Mouse (Mus musculus) stomach, embryonic 16.5 days (tissue): ENCODE measurements around the gene Mup3. TPM values are rescaled to one million over a fixed set of nuclear protein-coding genes. Genes with fewer than 3 reads are reported as not detected.
"Not testable (repeated sequence)": the region's sequence is repeated elsewhere in the genome, so short reads cannot be mapped to it uniquely, and the experiment has no call there.

ENCODE experiments used
- ATAC-seq: fragments of 200-750 bp; cut with Nextera tagmentation; 2 replicates; pipeline ENCODE4 v1.8.0; 2017; ENCODE audit warnings: moderate number of reproducible peaks, moderate TSS enrichment; ENCODE audit not compliant: insufficient read depth, low FRiP score
- H3K27ac ChIP-seq: fragments of 300-500 bp; sonication (generic); 2 replicates; pipeline ENCODE4 v1.5.1; 2014; ENCODE audit warnings: low read length
- H3K27me3 ChIP-seq: fragments of 300-500 bp; sonication (generic); 2 replicates; pipeline ENCODE4 v1.6.1; 2014; ENCODE audit warnings: low read length, control low read depth, mixed read lengths; ENCODE audit not compliant: control insufficient read depth, insufficient read depth
- H3K36me3 ChIP-seq: fragments of 300-500 bp; sonication (generic); 2 replicates; pipeline ENCODE4 v1.6.1; 2014; ENCODE audit warnings: low read length; ENCODE audit not compliant: control insufficient read depth, insufficient read depth
- H3K4me1 ChIP-seq: fragments of 300-500 bp; sonication (generic); 2 replicates; pipeline ENCODE4 v1.6.1; 2014; ENCODE audit warnings: low read length, control low read depth, mixed read lengths; ENCODE audit not compliant: control insufficient read depth, insufficient read depth
- H3K4me2 ChIP-seq: fragments of 300-500 bp; sonication (generic); 2 replicates; pipeline ENCODE4 v1.6.1; 2014; ENCODE audit warnings: low read depth, low read length, mixed read lengths
- H3K4me3 ChIP-seq: fragments of 300-500 bp; sonication (generic); replicated peaks from 2 replicates; pipeline ENCODE4 v1.5.1; 2014; ENCODE audit warnings: mild to moderate bottlenecking, low read length
- H3K9ac ChIP-seq: fragments of 300-500 bp; sonication (generic); 2 replicates; pipeline ENCODE4 v1.6.1; 2014; ENCODE audit warnings: low read length
- H3K9me3 ChIP-seq: fragments of 300-500 bp; sonication (generic); replicated peaks from 2 replicates; pipeline ENCODE4 v1.6.1; 2016; ENCODE audit warnings: low read length, control low read depth; ENCODE audit not compliant: control insufficient read depth
- WGBS: fragments of 180-500 bp; shearing (Covaris S2); extraction: QIAGEN DNeasy Blood & Tissue Kit; methylation state at CpG from one replicate; pipeline ENCODE4 v1.1.7; 2014; 5-methylcytosine and 5-hydroxymethylcytosine counted together
- polyA plus RNA-seq: library from polyadenylated mRNA; unstranded; fragments of >200 nt; fragmentation: Nextera tagmentation; extraction: Ambion mirVana; gene quantifications from 2 replicates; pipeline ENCODE4 v1.2.1, GENCODE M21; 2015

Mup3 gene
- not detected in 2 replicates for polyA plus RNA-seq

GRCm38 (mm10) chr4:62087241-62087640 is at the start of gene Mup3:
Mup3 (minus strand) TSS chr4:62087342.
- Histone ChIP-seq H3K9ac (no peak within 1 kb of the TSS), H3K4me2 (no peak within 1 kb of the TSS)
- WGBS: 71% methylated on average over 2 of the region's 2 CpGs

GRCm38 (mm10) chr4:62133706-62134105 is 46.6 kb upstream of the Mup3 start:
- H3K36me3 ChIP-seq: no peaks in the 10 kb centered on the region
- no peak overlapping the region for H3K4me2 ChIP-seq
- H3K4me1 ChIP-seq: no peaks in the 10 kb centered on the region
- H3K9ac ChIP-seq: no peak overlapping the region
- no peaks in the 10 kb centered on the region for H3K27me3 ChIP-seq
- H3K27ac ChIP-seq: no peak overlapping the region
- WGBS: 66% methylated on average over 7 of the region's 7 CpGs
- H3K4me3 ChIP-seq: no peak overlapping the region
- no peak for ATAC-seq
- no peaks in the 10 kb centered on the region for H3K9me3 ChIP-seq

More at GRCm38 (mm10) chr4:62087241-62087640, at the start of gene Mup3:
- Histone ChIP-seq H3K36me3 (no peaks in the 10 kb centered on the region), H3K27ac (no peak within 1 kb of the TSS), H3K4me1 (no peaks in the 10 kb centered on the region), H3K4me3 (no peak within 1 kb of the TSS), H3K9me3 (no peaks in the 10 kb centered on the region), H3K27me3 (no peaks in the 10 kb centered on the region)
- no peak for ATAC-seq

DNA sequence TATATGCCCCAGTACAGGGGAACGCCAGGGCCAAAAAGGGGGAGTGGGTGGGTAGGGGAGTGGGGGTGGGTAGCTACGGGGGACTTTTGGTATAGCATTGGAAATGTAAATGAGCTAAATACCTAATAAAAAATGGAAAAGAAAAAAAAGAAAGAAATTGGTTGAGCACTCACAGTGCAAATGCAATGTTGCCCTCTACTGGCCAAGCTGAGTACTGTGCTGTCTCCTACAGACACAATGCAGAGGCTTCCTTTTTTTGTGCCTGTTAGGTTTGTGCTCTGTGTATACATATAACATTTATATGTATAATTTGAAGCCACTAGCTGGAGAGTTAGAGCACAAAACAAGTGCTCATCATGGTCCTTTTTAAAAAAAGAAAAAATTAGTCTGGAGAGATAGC is 16.2 kb upstream of the Mup3 start:
- WGBS: 69% methylated on average over 1 of the region's 2 CpGs
- H3K36me3 ChIP-seq, H3K4me2 ChIP-seq, H3K27me3 ChIP-seq, H3K9me3 ChIP-seq, H3K27ac ChIP-seq, ATAC-seq, H3K4me3 ChIP-seq, H3K4me1 ChIP-seq, H3K9ac ChIP-seq: not testable (repeated sequence)

DNA sequence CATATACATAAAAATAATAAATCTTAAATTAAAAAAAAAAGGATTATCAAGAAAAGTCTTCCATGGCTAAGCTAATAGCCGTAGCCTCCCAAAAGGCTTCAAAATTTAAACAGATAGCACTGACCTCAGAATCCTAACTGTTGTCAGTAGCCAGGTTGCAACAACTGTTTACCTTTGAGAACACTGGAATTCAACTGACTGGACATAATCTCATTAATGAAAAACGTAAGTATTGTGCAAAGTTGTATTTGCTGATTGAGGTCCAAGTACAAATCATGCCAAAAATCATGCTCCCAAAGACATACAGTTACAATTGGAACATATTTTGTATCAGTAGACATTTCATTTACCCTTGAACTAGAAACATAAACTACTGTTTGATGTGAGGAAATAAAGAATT is 811 bp upstream of the Mup3 start:
- no peak overlapping the region for H3K4me3 ChIP-seq
- no peaks in the 10 kb centered on the region for H3K9me3 ChIP-seq
- H3K4me1 ChIP-seq: no peaks in the 10 kb centered on the region
- WGBS: 84% methylated on average over 2 of the region's 2 CpGs
- ATAC-seq: no peak
- no peaks in the 10 kb centered on the region for H3K27me3 ChIP-seq
- H3K4me2 ChIP-seq: no peak overlapping the region
- no peak overlapping the region for H3K27ac ChIP-seq
- no peak overlapping the region for H3K9ac ChIP-seq
- no peaks in the 10 kb centered on the region for H3K36me3 ChIP-seq

DNA sequence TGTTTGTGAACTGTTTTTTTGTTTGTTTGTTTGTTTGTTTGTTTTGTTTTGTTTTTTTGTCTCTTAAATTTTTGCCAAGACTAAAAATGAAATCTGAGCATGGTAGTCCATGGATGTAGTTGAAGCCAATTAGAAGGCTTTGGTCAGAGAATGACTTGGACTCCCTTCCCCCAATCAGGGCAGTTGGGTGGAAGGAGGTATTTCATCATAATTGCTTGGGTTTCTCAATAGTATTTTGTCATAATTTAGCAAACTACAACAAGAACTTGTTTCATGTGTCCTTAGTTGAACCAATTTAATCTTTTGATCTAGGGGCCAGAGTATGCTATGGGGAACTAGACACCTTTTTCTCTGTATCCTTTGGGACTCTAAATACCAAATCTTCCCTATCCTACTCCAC is 4.4 kb downstream of the Mup3 start:
- Histone ChIP-seq H3K27ac (no peak overlapping the region), H3K36me3 (no peaks in the 10 kb centered on the region)
- ATAC-seq: no peak

GRCm38 (mm10) chr4:62075126-62075525 is 12.0 kb downstream of the Mup3 start:
- H3K4me1 ChIP-seq: no peaks in the 10 kb centered on the region
- H3K9me3 ChIP-seq: no peaks in the 10 kb centered on the region
- no peak overlapping the region for H3K9ac ChIP-seq
- no peak overlapping the region for H3K4me2 ChIP-seq
- no peak for ATAC-seq
- H3K36me3 ChIP-seq: no peaks in the 10 kb centered on the region
- H3K27me3 ChIP-seq: no peaks in the 10 kb centered on the region
- WGBS: 86% methylated on average over 3 of the region's 3 CpGs
- H3K4me3 ChIP-seq: no peak overlapping the region
- H3K27ac ChIP-seq: no peak overlapping the region

More for the DNA sequence above, 4.4 kb downstream of the Mup3 start:
- Histone ChIP-seq H3K27me3 (no peaks in the 10 kb centered on the region), H3K4me1 (no peaks in the 10 kb centered on the region), H3K4me2 (no peak overlapping the region), H3K4me3 (no peak overlapping the region), H3K9me3 (no peaks in the 10 kb centered on the region), H3K9ac (no peak overlapping the region)

DNA sequence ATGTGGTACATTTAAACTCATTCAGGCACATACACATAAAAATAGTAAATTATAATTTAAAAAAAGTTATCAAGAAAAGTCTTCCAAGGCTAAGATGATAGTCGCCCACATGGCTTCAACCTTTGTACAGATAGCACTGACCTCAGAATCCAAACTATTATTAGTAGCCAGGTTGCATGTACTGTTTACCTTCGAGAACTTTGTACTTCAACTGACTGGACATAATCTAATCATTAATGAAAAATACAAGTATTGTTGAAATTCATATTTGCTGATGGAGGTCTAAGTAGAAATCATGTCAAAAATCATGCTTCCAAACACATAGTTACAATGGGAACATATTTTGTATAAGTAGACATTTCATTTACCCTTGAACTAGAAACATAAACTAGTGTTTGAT is 32.4 kb downstream of the Mup3 start:
- ATAC-seq, H3K9ac ChIP-seq, H3K27ac ChIP-seq, H3K4me1 ChIP-seq, H3K4me3 ChIP-seq, H3K27me3 ChIP-seq, H3K4me2 ChIP-seq, H3K36me3 ChIP-seq, H3K9me3 ChIP-seq: not testable (repeated sequence)
- WGBS: 63% methylated on average over 2 of the region's 2 CpGs

GRCm38 (mm10) chr4:62054058-62054457 is 33.1 kb downstream of the Mup3 start, which contains the start of gene Mup20:
Mup20 (minus strand) TSS chr4:62054158.
- H3K27me3 ChIP-seq, H3K9ac ChIP-seq, H3K27ac ChIP-seq, ATAC-seq, H3K9me3 ChIP-seq, H3K4me2 ChIP-seq, H3K4me3 ChIP-seq, H3K4me1 ChIP-seq, H3K36me3 ChIP-seq: not testable (repeated sequence)
- WGBS: 83% methylated on average over 2 of the region's 3 CpGs
